Mouse (Mus musculus) embryonic fibroblast, embryonic 13.5 days (primary cell): ENCODE measurements around the gene Trp63.

Experiments used
- CTCF ChIP-seq: IDR thresholded peaks from 2 replicates; pipeline ENCODE4 v1.5.1; 2011; ENCODE audit warnings: mild to moderate bottlenecking, control low read depth, low read length, moderate library complexity, borderline replicate concordance; ENCODE audit not compliant: insufficient read depth
- POLR2A ChIP-seq: IDR thresholded peaks from 2 replicates; pipeline ENCODE4 v1.6.1; 2011; ENCODE audit warnings: low read depth, mild to moderate bottlenecking, control low read depth, low read length, moderate library complexity

DNA sequence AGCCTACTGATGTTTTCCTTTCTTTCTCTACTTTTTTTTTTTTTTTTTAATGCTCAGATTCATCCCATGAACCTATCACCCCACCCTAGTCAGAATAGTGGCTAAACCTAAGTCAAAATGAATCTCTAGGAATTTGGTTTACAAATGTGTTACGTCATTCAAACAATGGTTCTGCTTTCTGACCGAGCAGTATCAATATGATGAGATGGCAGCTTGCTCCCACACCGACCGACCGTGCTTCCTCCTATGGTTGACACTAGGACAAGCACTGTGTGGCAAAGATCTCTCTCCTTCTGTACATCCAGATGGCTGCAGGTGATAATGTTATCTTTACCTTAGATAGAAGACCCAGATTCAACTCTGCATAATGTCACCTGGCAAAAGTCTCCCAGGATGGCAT, 163.0 kb downstream of the Trp63 start:
- TF ChIP-seq POLR2A (no peak), CTCF (no peak)
